Mouse (Mus musculus) liver, postnatal 0 days (tissue): ENCODE measurements at regions not wholly inside any gene's neighbourhood (a gene's known extent, or its start where the extent isn't known, plus 50 kb on each side); places are given as distances from the start of the nearest gene placed in this dataset.

Experiments
- CTCF ChIP-seq: sonication (generic); IDR thresholded peaks from 2 replicates; pipeline ENCODE4 v1.5.1; 2016; ENCODE audit warnings: antibody characterized with exemption, low read depth
- EP300 ChIP-seq: IDR thresholded peaks from 2 replicates; pipeline ENCODE4 v1.6.1; 2016; ENCODE audit warnings: antibody characterized with exemption, low read depth, mild to moderate bottlenecking

DNA sequence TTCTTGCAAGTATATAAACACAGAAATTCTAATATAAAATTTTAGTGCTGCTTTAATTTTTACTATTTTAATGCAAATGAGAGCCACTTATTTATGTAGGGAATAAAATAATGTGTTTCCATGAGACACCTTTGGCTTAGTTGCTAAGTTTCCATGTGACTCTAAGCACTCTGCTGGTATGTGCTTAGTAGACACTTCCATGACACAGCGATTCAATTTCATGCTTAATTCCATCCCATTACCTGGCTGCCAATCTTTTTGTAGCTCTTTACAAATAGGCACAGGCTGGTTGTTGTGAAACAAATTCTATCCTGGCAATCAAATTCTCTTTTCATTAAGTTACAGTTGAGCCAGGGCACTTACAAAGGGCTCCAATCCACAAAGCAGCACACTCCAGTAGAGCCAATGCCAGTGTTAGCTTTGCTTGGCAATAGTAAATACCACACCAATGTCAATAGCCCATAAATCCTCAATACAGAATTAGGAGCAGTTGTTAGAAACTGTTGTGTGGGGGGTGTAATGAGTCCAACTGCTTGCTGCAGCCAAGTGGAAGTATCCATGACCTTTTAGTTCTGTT is 1841.0 kb upstream of the Flrt2 start:
- no peak for TF ChIP-seq EP300
- no peak for TF ChIP-seq CTCF
